Mouse (Mus musculus): ENCODE results near the gene Peak1. TPM values are rescaled to one million over a fixed set of nuclear protein-coding genes. Genes with fewer than 3 reads are reported as not detected.

Gene Peak1
- polyA plus RNA-seq, 1 experiment = 5.5 TPM

- Histone ChIP-seq H3K4me1 (ENCODE audit: control insufficient read depth, insufficient read depth, low read length) (no peaks in the 10 kb centered on the region; the same call in 1 of the 2 replicates), H3K27ac (ENCODE audit: control insufficient read depth, insufficient read depth, low read depth, low read length) (no peak overlapping the region), H3K27me3 (ENCODE audit: control insufficient read depth, insufficient read depth, low read length) (no peaks in the 10 kb centered on the region), H3K36me3 (ENCODE audit: control insufficient read depth, insufficient read depth, low read length) (no peaks in the 10 kb centered on the region), H3K4me3 (ENCODE audit: control insufficient read depth, low read depth, low read length) (no peak overlapping the region)
- TF ChIP-seq POLR2A (IDR thresholded peaks at IDR 0.05; ENCODE audit: control insufficient read depth, low read depth, low read length) (no peak), CTCF (IDR thresholded peaks at IDR 0.05; ENCODE audit: control insufficient read depth, insufficient read depth, insufficient replicate concordance, low read depth, low read length) (no peak)
Measured at GRCm38 (mm10) chr9:56415393-56415792, 2.5 kb downstream of the Peak1 start.

GRCm38 (mm10) chr9:56414322-56414721, 3.5 kb downstream of the Peak1 start:
- Histone ChIP-seq H3K4me1 (ENCODE audit: control insufficient read depth, insufficient read depth, low read length) (no peaks in the 10 kb centered on the region; the same call in 1 of the 2 replicates), H3K36me3 (ENCODE audit: control insufficient read depth, insufficient read depth, low read length) (no peaks in the 10 kb centered on the region), H3K27me3 (ENCODE audit: control insufficient read depth, insufficient read depth, low read length) (no peaks in the 10 kb centered on the region), H3K27ac (ENCODE audit: control insufficient read depth, insufficient read depth, low read depth, low read length) (no peak overlapping the region), H3K4me3 (ENCODE audit: control insufficient read depth, low read depth, low read length) (no peak overlapping the region)
- TF ChIP-seq CTCF (IDR thresholded peaks at IDR 0.05; ENCODE audit: control insufficient read depth, insufficient read depth, insufficient replicate concordance, low read depth, low read length) = no peak
- no peak for TF ChIP-seq POLR2A (IDR thresholded peaks at IDR 0.05; ENCODE audit: control insufficient read depth, low read depth, low read length)

- no peak overlapping the region for H3K4me3 ChIP-seq (ENCODE audit: control insufficient read depth, low read depth, low read length)
- TF ChIP-seq CTCF (IDR thresholded peaks at IDR 0.05; ENCODE audit: control insufficient read depth, insufficient read depth, insufficient replicate concordance, low read depth, low read length) = no peak
- TF ChIP-seq POLR2A (IDR thresholded peaks at IDR 0.05; ENCODE audit: control insufficient read depth, low read depth, low read length) = no peak
- no peaks in the 10 kb centered on the region for H3K27me3 ChIP-seq (ENCODE audit: control insufficient read depth, insufficient read depth, low read length)
- no peaks in the 10 kb centered on the region for H3K36me3 ChIP-seq (ENCODE audit: control insufficient read depth, insufficient read depth, low read length)
- no peaks in the 10 kb centered on the region; the same call in 1 of the 2 replicates for H3K4me1 ChIP-seq (ENCODE audit: control insufficient read depth, insufficient read depth, low read length)
- no peak overlapping the region for H3K27ac ChIP-seq (ENCODE audit: control insufficient read depth, insufficient read depth, low read depth, low read length)
Measured at GRCm38 (mm10) chr9:56412716-56413115, 5.2 kb downstream of the Peak1 start.

- H3K36me3 ChIP-seq (ENCODE audit: control insufficient read depth, insufficient read depth, low read length) = no peaks in the 10 kb centered on the region
- H3K27ac ChIP-seq (ENCODE audit: control insufficient read depth, insufficient read depth, low read depth, low read length) = no peak overlapping the region
- no peak overlapping the region for H3K4me3 ChIP-seq (ENCODE audit: control insufficient read depth, low read depth, low read length)
- no peaks in the 10 kb centered on the region for H3K27me3 ChIP-seq (ENCODE audit: control insufficient read depth, insufficient read depth, low read length)
- no peaks in the 10 kb centered on the region for H3K4me1 ChIP-seq (ENCODE audit: control insufficient read depth, insufficient read depth, low read length)
- TF ChIP-seq POLR2A (IDR thresholded peaks at IDR 0.05; ENCODE audit: control insufficient read depth, low read depth, low read length) (no peak), CTCF (IDR thresholded peaks at IDR 0.05; ENCODE audit: control insufficient read depth, insufficient read depth, insufficient replicate concordance, low read depth, low read length) (no peak)
Measured at GRCm38 (mm10) chr9:56409928-56410327, 7.9 kb downstream of the Peak1 start.

- Histone ChIP-seq H3K36me3 (ENCODE audit: control insufficient read depth, insufficient read depth, low read length) (no peaks in the 10 kb centered on the region), H3K27ac (ENCODE audit: control insufficient read depth, insufficient read depth, low read depth, low read length) (no peak overlapping the region), H3K4me1 (ENCODE audit: control insufficient read depth, insufficient read depth, low read length) (no peaks in the 10 kb centered on the region), H3K27me3 (ENCODE audit: control insufficient read depth, insufficient read depth, low read length) (no peaks in the 10 kb centered on the region), H3K4me3 (ENCODE audit: control insufficient read depth, low read depth, low read length) (no peak overlapping the region)
- TF ChIP-seq POLR2A (IDR thresholded peaks at IDR 0.05; ENCODE audit: control insufficient read depth, low read depth, low read length) = no peak
- TF ChIP-seq CTCF (IDR thresholded peaks at IDR 0.05; ENCODE audit: control insufficient read depth, insufficient read depth, insufficient replicate concordance, low read depth, low read length) = no peak
Measured at GRCm38 (mm10) chr9:56404619-56405018, 13.2 kb downstream of the Peak1 start.

GRCm38 (mm10) chr9:56396306-56396705, 21.6 kb downstream of the Peak1 start:
- Histone ChIP-seq H3K27ac (ENCODE audit: control insufficient read depth, insufficient read depth, low read depth, low read length) (no peak overlapping the region), H3K4me1 (ENCODE audit: control insufficient read depth, insufficient read depth, low read length) (no peaks in the 10 kb centered on the region), H3K36me3 (ENCODE audit: control insufficient read depth, insufficient read depth, low read length) (no peaks in the 10 kb centered on the region), H3K27me3 (ENCODE audit: control insufficient read depth, insufficient read depth, low read length) (no peaks in the 10 kb centered on the region), H3K4me3 (ENCODE audit: control insufficient read depth, low read depth, low read length) (no peak overlapping the region)
- TF ChIP-seq CTCF (IDR thresholded peaks at IDR 0.05; ENCODE audit: control insufficient read depth, insufficient read depth, insufficient replicate concordance, low read depth, low read length) (no peak), POLR2A (IDR thresholded peaks at IDR 0.05; ENCODE audit: control insufficient read depth, low read depth, low read length) (no peak)

- H3K4me1 ChIP-seq (ENCODE audit: control insufficient read depth, insufficient read depth, low read length) = no peaks in the 10 kb centered on the region
- H3K36me3 ChIP-seq (ENCODE audit: control insufficient read depth, insufficient read depth, low read length) = no peaks in the 10 kb centered on the region
- no peak for TF ChIP-seq CTCF (IDR thresholded peaks at IDR 0.05; ENCODE audit: control insufficient read depth, insufficient read depth, insufficient replicate concordance, low read depth, low read length)
- no peak for TF ChIP-seq POLR2A (IDR thresholded peaks at IDR 0.05; ENCODE audit: control insufficient read depth, low read depth, low read length)
- H3K27me3 ChIP-seq (ENCODE audit: control insufficient read depth, insufficient read depth, low read length) = no peaks in the 10 kb centered on the region
- no peak overlapping the region for H3K27ac ChIP-seq (ENCODE audit: control insufficient read depth, insufficient read depth, low read depth, low read length)
- H3K4me3 ChIP-seq (ENCODE audit: control insufficient read depth, low read depth, low read length) = no peak overlapping the region
Measured at GRCm38 (mm10) chr9:56392857-56393256, 25.0 kb downstream of the Peak1 start.

- H3K27me3 ChIP-seq (ENCODE audit: control insufficient read depth, insufficient read depth, low read length) = no peaks in the 10 kb centered on the region
- TF ChIP-seq POLR2A (IDR thresholded peaks at IDR 0.05; ENCODE audit: control insufficient read depth, low read depth, low read length) = no peak
- TF ChIP-seq CTCF (IDR thresholded peaks at IDR 0.05; ENCODE audit: control insufficient read depth, insufficient read depth, insufficient replicate concordance, low read depth, low read length) = no peak
- H3K27ac ChIP-seq (ENCODE audit: control insufficient read depth, insufficient read depth, low read depth, low read length) = no peak overlapping the region
- H3K4me1 ChIP-seq (ENCODE audit: control insufficient read depth, insufficient read depth, low read length) = no peaks in the 10 kb centered on the region
- H3K4me3 ChIP-seq (ENCODE audit: control insufficient read depth, low read depth, low read length) = no peak overlapping the region
- H3K36me3 ChIP-seq (ENCODE audit: control insufficient read depth, insufficient read depth, low read length) = no peaks in the 10 kb centered on the region
Measured at GRCm38 (mm10) chr9:56382786-56383185, 35.1 kb downstream of the Peak1 start.

All from testis, adult 2 months (tissue).